Mouse (Mus musculus): ENCODE measurements around the gene Cass4. TPM values are rescaled to one million over a fixed set of nuclear protein-coding genes. Genes with fewer than 3 reads are reported as not detected.
A peak's percentile ranks its signal among the peaks of the same experiment; 100 is the strongest.

Cass4 gene
- total RNA-seq (2021) (under 1 TPM in 1 of 2 experiments, not detected in 1; 0.28 TPM), polyA plus RNA-seq (2012; rRNA removed) (0.17 and 0.22 TPM in 2 replicates)
- long read RNA-seq, partial matches to known transcripts, result 0 of 1 reads
- long read RNA-seq, other reads (novel, unspliced or antisense), result 0 of 1 reads

DNA sequence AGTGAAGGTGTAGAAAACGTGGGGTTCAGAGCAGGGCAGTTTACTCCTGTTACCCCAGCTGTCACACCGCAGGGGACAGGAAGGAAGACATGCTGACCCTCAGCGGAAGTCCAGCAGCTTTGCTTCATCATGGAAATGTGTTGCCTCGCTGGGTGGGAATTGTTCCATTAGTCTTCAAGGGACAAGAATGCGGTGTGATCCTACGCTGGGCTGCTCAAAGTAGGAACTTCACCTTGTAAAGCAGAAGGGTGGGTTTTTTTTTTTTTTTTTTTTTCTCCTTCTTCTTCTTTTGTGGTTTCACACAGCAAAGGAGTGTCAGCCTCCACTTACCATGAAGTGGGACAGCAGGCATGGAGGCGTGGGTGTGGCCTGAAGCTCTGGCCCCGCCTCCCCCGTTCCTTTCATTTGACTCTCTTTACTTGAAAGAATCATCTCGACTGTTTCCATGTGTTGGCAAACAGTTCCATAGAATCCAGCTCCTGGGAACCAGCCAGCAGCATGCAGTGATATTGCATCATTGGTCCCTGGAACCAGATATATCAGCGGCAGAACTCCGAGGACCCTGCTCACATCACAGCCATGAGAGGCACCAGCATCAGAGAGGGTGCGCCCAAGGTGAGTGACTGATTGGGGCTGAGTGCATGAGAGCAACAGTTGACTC is at the start of gene Cass4:
Gene Cass4, plus strand, starts transcription at position 404 of the 661 bp plus-strand sequence.
- peak; percentile 25 for DNase-seq

- no peak for DNase-seq
Measured at GRCm38 (mm10) chr2:172344669-172345068, 48.9 kb upstream of the Cass4 start.

DNA sequence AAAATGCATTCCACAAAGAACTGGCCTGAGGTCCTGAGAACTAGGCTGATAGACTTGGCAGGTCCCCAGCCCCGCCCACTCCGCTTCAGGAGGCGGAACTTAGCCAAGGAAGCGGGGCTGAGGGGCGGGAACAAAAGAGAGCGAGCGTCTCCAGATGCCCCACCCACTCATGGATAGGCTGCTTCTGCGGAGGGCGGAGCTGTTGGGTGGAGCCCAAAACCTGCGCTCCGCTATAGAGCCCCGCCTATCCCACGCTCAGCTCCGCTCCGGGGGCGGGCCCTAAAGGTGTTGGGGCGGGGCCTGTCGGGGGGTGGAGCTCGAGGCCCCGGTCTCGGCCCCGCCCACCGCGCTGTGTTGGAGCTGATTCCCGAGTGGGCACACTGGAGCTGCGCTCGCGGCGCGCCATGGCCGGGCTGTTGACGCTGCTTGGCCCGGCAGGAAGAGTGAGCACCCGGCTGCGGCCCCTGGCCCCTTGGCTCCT is 48.3 kb upstream of the Cass4 start, which contains the start of gene Fam210b:
Gene Fam210b, plus strand, starts transcription at position 308 of the 481 bp plus-strand sequence.
- peak; percentile 99 for DNase-seq

DNA sequence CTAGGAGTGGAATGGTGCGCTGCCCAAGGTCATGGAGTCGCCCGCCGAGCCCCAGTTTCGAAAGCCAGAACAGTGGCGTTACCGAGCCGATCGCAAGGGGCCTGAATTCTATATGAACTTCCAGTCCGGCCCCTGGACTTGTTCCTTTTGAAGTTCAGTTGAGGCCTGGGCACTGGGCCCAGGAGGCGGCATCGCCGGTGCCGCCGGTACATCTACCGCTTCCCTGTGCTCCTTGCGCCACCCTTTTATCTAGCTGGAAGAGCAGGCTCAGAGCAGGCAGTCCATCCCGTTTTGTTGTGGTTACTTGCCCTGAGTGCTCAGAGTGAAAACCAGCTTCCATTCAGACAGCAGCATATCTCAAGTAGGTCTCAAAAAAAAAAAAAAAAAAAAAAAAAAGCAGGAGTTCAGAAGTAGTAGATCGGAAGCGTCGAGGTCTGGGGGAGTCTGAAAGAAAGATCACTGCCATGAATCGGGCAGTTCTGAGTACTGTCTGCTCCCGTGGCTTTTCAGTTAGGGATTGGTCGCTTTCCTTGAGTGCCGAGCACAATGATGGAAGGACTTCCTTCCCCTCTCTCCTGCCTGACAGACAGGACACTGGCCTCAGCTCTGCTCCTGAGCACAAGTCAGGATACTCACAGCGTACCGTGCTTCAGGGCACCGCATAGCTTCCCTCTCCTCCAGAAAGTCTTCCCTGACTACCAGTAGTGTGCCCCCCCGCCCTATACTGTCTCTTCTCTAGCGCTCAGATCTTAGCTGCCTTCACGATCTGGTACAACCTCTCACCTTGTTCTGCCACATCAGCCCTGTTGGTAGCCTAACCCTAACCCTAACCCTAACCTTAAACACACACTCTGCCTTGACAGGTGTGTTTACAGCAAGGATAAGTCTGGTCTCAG is 47.3 kb upstream of the Cass4 start:
- DNase-seq, result peak; percentile 75

GRCm38 (mm10) chr2:172346933-172347611 is 46.5 kb upstream of the Cass4 start:
- peak; percentile 53 for DNase-seq

- DNase-seq, result no peak
Measured at GRCm38 (mm10) chr2:172348297-172348950, 45.2 kb upstream of the Cass4 start.

- DNase-seq, result no peak
Measured at GRCm38 (mm10) chr2:172349776-172350175, 43.8 kb upstream of the Cass4 start.

GRCm38 (mm10) chr2:172350773-172351172 is 42.8 kb upstream of the Cass4 start:
- DNase-seq, result no peak

- DNase-seq, result no peak
Measured at GRCm38 (mm10) chr2:172353218-172353617, 40.4 kb upstream of the Cass4 start.

- DNase-seq, result no peak
Measured at GRCm38 (mm10) chr2:172354761-172355160, 38.8 kb upstream of the Cass4 start.

- DNase-seq, result no peak
Measured at GRCm38 (mm10) chr2:172355833-172356232, 37.8 kb upstream of the Cass4 start.

DNA sequence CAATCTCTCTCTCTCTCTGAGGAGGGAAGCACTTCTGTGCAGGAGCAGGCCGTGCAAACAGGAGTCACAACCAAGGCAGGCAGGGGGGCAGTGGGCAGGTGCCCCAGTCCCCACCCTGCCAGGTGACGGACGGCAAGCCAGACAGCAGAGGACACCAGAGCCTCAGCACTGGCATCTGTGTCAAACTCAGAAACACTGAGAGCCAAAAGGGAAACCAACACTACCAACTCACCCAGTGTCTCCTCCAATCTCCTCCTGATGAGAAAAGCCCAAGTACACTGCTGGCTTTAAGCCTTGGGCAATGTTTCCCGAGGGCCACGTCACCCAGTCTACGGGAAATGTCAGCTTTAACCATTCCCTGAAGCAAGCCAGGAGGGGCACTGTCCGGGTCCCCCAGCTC is 30.4 kb upstream of the Cass4 start:
- no peak for DNase-seq

DNA sequence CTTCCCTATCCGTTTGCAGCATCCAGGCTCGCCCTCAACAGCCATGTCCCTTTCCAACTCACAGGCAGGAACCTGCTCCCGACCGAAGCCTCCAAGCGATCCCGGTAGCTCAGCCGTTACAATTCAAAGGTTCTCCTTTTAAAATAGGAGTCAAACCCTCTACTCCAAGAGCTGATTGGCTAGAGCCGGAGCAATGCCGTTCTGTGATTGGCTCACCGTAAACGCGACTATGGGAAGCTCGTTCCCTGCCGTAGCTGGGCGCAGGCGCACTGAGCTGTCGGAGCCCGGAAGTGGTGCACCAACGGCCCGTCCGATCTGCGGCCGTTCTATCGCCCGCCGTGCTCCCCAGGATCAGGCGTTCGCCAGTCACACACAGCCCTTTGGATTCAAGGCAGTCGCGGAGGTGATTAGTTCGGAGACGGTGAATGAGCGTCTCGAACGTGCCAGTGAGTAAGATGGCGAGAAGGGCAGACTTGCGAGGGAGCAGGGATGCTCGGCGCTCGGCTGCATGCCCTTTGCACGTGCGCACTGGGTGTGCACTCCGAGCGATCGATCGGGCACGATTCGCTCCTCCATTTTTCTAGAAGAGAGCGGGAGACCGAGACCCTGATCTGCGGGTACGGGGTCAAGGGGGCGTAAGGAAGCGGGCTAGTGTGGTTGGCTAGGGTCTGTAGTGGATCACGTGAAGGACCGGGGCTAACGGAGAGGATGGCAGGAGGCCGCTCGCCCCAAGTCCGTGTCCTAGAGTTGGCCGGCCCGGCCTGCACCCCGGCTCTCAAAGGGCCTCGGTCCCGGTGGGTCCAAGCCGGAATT is 23.0 kb upstream of the Cass4 start, which contains the start of the genes Aurka and Cstf1:
Gene Aurka, minus strand, starts transcription at position 125 of the 813 bp plus-strand sequence.
Gene Cstf1, plus strand, starts transcription at position 271 of the 813 bp plus-strand sequence.
- DNase-seq, result peak; percentile 97

DNA sequence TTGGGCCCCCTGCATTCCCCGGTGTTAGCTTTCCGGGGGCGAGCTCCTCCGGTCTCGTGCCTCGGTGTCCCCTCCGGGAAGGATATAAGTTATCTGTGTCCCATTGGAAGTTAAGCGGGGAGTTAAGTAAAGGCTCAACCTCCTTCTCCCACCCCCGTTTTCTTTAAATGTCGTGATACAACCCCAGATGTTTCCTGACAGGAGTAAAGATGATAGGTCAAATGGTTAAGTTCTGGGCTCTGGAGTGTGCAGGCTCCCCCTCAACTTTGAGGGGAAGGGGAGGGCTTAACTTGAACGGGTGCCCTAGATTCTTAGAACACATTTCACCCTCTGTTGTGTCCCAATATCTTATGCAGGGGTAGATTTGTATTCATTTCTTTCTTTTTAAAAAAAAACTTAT is 22.3 kb upstream of the Cass4 start:
- no peak for DNase-seq

GRCm38 (mm10) chr2:172376551-172376950 is 17.0 kb upstream of the Cass4 start:
- DNase-seq, result peak; percentile 34

GRCm38 (mm10) chr2:172376999-172377515 is 16.5 kb upstream of the Cass4 start:
- no peak for DNase-seq

DNA sequence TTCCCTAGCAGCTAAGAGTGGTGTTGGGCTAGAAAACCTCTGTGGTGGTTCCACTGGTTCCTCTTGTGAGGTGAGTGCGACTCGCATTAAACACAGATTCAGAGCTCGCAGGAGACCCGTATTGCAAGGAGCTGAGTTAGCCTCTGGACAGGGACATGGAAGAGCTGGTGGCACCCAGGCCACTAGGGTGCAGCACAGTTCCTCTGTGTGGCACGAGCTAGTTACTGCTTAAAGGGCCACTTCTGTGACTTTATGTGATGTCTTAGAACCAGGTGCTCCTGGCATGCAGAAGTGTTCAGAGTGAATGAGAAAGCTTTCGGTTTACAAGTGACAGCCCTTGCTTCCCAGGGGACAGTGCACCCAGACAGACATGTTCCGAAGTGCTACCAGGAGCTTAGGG is 15.3 kb upstream of the Cass4 start:
- peak; percentile 20 for DNase-seq

GRCm38 (mm10) chr2:172380513-172380912 is 13.1 kb upstream of the Cass4 start:
- DNase-seq, result peak; percentile 16

GRCm38 (mm10) chr2:172381341-172381740 is 12.3 kb upstream of the Cass4 start:
- no peak for DNase-seq

DNA sequence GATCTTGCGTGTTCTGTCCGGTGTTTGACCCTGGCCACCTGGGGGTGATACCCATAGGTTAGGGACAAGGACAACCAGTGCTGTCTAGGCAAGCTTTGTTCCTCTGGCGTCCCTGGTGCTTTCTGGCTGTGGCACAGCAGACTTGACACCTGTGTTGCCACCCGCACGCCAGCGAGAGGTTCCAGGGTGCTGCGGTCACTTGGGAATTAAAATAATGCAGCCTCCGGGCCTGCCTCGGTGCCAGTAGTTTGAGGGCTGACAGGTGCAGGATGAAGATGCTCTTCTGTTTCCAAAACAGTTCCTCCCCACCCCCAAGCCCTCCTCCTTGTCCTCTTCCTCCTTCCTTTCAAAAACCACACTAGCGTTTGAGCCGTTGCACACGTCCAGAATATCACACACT is 11.7 kb upstream of the Cass4 start:
- DNase-seq, result no peak

All from adrenal gland, adult 2 months (tissue).